ENCODE assay signal across 12 mouse cellular contexts in genomic region chr6:140360996-140361395, GRCm38 (mm10).
DNase-seq lines count a peak whose midpoint lies in the region.
"Had no signal": no experiment of that assay in that cellular context is flagged by ENCODE, and none has a peak within 500 bp of the region (broad histone marks: within the 10 kb centered on the region; RNA-seq: fewer than 3 reads in every experiment).

No protein-coding gene starts in this region.

- peak; percentile 12 for DNase-seq in layer of hippocampus, adult 9-10 months (ENCODE audit: low spot score)
- DNase-seq in layer of hippocampus, postnatal 36 days = no peak
- DNase-seq in 3T3-L1 (ENCODE audit: low read depth, low spot score) = peak; percentile 17
- peak; percentile 60 to 64 for DNase-seq in frontal cortex, adult 2 months (ENCODE audit: extremely low spot score in 1 of 2, low spot score in 1 of 2)
- DNase-seq in left cerebral cortex, postnatal 14 days (ENCODE audit: low spot score in 2 of 2) = peak; percentile 46 to 93
- DNase-seq in ovary, adult 18-20 months (ENCODE audit: low spot score) = no peak
- DNase-seq in kidney, adult 8-10 months = no peak
- no peak for DNase-seq in gastrocnemius, adult 8-10 months (ENCODE audit: low spot score in 2 of 2)
- DNase-seq: adrenal gland, adult 2 months; cerebellum, adult 18-20 months; kidney, postnatal 14 days; spleen, adult 18-20 months had no signal

- intact Hi-C loops in left cerebral cortex, postnatal 14 days (cut with DNase I) = no loop called here

Comparison
In these comparisons a context has a peak if more than half of its experiments do, and no peak if none do; other contexts are left out.
1. DNase-seq: peak in layer of hippocampus, adult 9-10 months (single experiment), 3T3-L1 (single experiment), frontal cortex, adult 2 months (2 of 2) and left cerebral cortex, postnatal 14 days (2 of 2); none in layer of hippocampus, postnatal 36 days (0 of 2), ovary, adult 18-20 months (single experiment), kidney, adult 8-10 months (0 of 2) and gastrocnemius, adult 8-10 months (0 of 2).